Mouse (Mus musculus) neutrophil, adult 5-6 weeks (primary cell): ENCODE measurements around the gene Dbh. TPM values are rescaled to one million over a fixed set of nuclear protein-coding genes. Genes with fewer than 3 reads are reported as not detected.

Experiments
- ATAC-seq: fragments of 151-379, 151-347 bp; 2 replicates; pipeline ENCODE4 v1.8.0; 2017; ENCODE audit warnings: mild to moderate bottlenecking, moderate TSS enrichment; ENCODE audit not compliant: insufficient number of reproducible peaks, poor library complexity, low FRiP score, severe bottlenecking; ENCODE audit errors: extremely low read depth
- total RNA-seq: library from RNA; stranded (forward); fragments of 200-1000 nt; gene quantifications from 2 replicates; pipeline ENCODE4 v1.2.3, GENCODE M21; 2017

Dbh gene
- total RNA-seq, 1 experiment from 2014 or later = not detected

DNA sequence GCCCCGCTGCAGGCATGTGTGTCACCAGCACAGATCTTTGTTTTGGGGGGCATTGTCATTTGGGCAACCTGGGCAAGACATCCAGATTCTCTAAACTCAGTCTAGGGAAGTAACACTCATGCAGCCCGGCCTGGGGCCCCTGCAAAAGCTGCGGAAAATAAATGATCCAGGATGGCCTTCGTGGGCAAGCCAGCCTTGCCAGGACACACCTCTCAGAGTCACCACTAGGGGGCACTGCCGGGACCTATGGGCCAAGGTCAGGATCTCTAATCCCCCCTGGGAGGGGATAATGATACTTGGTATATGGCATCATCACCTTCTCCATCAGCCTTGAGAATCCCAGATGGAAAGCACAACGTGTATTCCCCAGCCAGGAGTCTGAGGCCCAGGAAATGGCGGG is 45.2 kb downstream of the Dbh start:
- peak; percentile 33 for ATAC-seq

DNA sequence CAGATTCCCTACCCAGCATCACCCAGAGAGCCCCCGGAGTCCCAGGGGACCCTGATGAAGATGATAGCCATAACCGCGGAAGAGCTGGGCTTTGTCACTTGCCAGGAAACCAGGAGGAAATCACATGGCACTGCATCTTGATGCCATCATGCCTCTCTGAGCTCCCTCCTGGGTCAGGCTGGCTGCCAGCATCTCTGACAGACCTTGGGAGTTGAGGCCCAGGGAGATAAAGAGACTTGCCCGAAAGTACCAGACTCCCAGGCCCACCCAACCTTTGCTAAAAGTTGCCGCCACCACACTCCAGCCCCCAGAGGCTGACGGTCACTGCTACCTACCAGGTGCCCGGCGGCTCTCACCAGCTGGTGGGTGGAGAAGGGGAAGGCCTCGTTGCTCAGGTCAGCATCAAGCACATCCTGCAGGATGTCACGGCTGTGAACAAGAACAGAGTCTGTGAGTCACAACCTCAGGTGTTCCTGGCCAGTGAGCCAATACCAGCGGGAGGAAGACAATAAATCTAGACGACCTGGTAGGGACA is 45.7 kb downstream of the Dbh start:
- no peak for ATAC-seq

DNA sequence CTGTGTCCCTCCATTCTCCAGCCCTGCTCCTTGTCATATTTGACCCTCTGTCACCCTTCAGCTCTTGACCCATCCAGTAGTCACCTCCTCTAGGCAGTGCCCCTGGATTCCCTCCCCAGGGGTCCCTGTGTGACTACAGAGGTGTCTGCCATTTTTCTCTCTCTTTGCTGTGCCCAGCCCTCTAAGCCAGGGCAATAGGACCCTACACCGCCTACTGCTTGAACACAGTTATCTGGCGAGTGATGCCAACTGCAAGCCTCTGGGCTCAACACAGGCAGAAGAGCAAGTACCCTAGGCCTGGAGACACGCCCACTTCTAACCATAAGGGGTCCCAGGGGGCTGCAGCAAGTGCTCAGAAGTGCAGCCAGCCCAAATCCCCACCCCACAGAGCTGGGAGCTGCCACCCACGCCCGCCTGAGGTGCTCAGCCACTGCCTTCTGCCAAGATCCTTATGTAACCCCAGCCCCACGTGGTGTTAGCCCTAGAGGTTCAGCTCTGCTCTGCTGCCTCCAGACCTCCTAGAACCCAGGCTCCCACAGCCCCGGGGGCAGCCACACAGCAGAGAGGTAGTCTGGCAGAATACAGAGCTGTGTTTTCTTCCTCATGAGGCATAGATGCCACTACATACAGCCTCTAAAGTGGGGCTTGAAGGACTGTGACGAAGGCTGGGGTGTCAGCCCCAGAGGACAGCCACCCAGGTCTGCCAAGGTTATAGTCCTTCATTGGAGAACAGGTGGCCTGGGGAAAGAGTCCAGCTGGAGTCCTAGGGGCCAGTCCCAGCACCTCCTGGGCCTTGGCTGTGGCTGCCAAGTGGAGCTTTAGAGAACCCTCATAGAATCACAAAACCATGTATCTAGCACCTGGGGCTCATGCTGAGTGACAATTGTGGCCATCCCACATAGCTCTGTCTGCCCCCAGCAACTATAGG is 47.2 kb downstream of the Dbh start:
- no peak for ATAC-seq

DNA sequence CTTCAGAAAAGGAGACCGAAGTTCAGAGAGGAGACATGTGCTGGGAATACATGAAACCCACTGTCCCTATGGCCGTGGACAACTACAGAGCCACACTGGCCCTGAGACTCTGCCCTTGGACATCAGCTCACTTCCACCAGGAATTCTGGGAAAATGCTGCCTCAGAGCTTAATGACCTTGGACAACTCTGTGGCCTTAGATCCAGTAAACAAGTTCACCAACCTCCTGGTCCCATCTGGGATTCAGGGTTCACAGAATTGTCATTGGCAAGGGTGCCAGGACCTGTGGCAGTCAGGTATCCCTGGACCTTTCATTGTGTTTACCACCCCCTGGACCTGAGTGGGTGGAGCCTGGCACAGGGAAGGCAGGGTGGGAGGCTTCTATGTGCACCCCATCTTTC is 50.5 kb downstream of the Dbh start:
- no peak for ATAC-seq

DNA sequence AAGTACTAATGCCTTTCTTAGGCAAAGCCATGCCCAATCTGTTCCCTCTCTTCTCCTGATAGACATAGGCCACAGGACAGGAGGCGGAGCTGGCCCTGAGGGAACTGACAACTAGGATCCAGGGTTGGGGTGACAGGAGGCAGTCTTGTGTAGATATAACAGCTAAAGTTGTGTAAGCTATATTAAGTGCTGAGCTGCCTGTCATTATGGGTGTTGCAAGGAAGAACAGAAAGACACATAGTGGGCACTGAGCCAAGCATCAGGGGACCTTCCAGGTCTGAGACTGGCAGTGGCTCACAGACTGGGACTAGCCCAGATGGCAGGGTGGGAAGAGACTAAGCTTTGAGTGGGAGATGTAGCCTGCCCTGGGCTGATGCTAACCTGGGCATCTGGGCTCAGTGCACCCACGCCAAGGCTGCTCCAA is 53.1 kb downstream of the Dbh start:
- no peak for ATAC-seq

DNA sequence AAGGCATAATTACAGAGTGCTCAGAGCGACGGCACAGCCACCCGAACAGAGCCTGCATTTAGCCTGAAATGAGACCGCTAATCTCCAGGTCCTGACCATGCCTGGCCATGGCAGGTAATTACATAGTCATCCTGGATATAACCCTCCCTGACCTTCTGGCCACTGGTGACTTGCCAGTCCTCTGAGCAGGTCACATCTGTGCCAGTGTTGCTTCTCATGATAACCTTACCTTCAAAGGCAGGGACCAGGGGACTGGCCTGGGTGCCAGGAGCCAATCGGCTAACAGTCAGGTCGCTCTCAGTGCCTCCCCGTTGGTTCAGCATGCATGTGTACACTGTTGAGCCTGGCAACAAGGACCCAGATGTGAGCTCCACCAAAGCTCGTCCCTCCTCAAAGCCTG is 53.5 kb downstream of the Dbh start:
- ATAC-seq = no peak

DNA sequence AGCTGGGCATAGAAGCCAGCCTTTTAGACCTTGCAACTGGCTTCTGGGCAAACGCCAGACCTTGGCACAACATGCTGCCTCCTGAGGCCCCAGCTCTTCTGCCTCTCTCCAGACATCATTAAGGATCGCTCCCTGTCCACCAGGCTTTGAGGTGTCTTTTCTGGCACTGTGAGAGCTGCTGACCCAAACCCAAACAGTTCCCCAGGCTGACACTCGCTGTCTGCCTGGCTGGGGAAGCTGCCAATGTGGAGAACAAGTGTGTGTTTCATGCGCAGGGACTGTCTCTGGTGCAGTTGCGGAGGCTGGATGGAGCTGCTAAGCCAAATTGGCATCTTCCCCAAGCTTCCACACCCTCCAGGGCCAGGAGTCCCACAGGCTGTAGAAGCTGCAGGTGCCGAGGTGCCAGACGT is 58.0 kb downstream of the Dbh start:
- ATAC-seq = no peak

DNA sequence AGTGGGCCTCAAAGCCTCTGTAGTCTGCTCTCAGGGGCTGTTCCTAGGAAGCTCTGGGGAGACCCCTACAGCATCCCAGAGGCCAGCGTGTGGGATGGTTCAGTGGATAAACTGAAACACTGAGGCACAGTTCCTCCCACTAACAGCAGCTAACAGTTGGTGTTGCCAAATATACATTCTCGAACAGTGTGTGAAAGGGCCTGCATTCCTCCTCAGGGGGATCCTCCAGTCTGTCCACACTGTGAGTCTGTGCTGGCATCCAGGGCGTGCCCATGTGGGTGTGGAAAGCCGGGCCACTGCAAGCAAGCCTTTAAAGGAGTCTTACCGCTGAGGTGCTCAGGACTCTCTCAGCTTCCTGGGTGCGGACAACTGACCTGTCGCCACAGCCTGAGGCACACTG is 61.5 kb downstream of the Dbh start:
- ATAC-seq = no peak

DNA sequence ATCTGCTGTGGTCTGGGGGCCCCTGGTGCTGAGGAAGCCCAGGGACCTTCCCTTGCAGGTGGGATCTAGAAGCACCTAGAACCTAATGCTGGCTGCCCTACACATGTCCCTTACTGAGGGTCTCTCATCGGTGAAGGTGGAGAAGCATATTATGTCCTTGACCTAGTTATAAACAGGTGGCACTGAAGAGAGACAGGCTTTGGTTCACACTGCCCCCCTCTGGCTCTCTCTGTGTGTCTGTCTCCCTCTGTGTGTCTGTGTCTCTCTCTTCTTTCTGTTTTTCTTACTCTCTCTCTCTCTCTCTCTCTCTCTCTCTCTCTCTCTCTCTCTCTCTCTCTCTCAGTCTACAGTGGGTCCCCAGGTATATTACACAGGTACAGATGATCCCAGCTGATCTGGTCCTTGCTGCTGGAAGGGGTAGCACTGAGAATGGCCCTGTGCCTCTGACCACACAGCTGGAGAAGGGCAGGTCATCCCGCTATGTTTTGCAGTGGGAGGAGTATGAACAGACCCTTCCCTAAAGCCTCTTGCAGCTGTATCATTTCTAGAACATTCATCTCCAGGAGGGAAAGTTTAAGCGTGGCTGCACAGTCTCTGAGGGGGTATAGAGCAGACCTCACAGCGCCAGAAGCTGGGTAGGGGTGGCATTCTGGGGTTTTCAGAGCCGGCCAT is 63.9 kb downstream of the Dbh start:
- no peak for ATAC-seq

DNA sequence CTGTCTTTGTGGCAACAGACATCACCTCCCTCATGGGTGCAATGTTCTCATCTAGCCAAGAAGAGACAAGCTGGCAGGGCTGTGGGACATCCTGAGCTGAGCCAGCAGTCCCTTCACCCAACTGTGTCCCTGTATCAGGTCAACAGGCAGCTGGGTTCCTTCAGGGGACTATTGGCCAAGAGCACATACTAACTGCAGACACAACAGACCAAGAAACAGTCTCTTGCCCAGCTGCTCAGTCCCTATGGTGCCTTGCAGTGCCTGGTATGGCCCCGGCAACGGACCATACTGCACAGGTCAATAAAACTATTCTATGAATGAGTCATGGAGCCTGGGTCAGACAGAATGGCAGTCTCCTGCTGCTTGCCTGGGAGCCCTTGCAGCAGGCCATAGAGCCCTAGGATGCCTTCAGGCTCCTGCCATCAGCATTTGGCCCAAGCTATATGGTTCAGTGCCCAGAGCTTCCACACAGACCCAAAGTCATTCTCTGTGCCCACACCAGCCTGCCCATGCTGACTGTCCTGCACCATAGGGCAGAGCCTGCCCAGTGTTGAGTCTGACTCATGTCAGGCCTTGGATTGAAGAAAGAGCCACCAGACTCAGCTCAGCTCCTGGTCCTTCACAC is 64.6 kb downstream of the Dbh start:
- no peak for ATAC-seq

DNA sequence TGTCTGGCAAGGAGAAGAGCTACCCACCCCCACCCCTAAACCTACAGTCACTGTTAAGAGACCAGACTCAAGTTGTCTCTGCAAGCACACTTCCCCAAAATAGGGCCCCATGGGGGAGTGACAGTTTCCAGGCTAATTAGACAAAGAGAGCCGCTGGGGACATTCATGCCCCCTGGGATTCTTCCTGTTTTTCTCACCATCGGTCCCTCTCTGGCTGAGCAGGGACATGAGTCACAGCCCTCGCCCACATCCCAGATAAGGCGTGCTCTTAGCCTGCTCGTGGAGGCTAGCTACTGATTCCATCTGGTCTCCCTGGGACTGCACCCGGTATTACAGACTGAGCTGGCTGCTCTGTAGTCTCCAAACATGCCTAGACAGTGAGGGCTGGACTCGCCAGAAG is 67.3 kb downstream of the Dbh start:
- no peak for ATAC-seq

Other genes starting within 250 kb of the Dbh start
- gene Surf2, start 248.9 kb upstream of the Dbh start, total RNA-seq = 40.9 and 44.7 TPM in 2 replicates
- gene Surf1, start 248.7 kb upstream of the Dbh start, total RNA-seq = 74.5 and 91.8 TPM in 2 replicates
- gene Surf4, start 231.3 kb upstream of the Dbh start, total RNA-seq = 49.6 and 56.1 TPM in 2 replicates
- gene Stkld1, start 231.2 kb upstream of the Dbh start, total RNA-seq = not detected in 2 replicates
- 76.4 and 98.3 TPM in 2 replicates for gene Rexo4, start 200.8 kb upstream of the Dbh start, total RNA-seq
- not detected in 2 replicates for gene Adamts13, start 191.8 kb upstream of the Dbh start, total RNA-seq
- gene Cacfd1, start 155.3 kb upstream of the Dbh start, total RNA-seq = 16.9 and 22.8 TPM in 2 replicates
- gene Slc2a6, start 137.2 kb upstream of the Dbh start, total RNA-seq = 82.6 and 87.3 TPM in 2 replicates
- not detected in 2 replicates for gene Mymk, start 93.1 kb upstream of the Dbh start, total RNA-seq
- not detected in 2 replicates for gene Adamtsl2, start 85.9 kb upstream of the Dbh start, total RNA-seq
- not detected in 2 replicates for gene Fam163b, start 22.7 kb upstream of the Dbh start, total RNA-seq
- gene Sardh, start 83.1 kb downstream of the Dbh start, total RNA-seq = not detected in 2 replicates